Mouse (Mus musculus) E14TG2a.4 (cell line): ENCODE measurements at regions not wholly inside any gene's neighbourhood (a gene's known extent, or its start where the extent isn't known, plus 50 kb on each side); places are given as distances from the start of the nearest gene placed in this dataset.

ENCODE experiments used
- CTCF ChIP-seq: conservative IDR thresholded peaks from 2 replicates; pipeline ENCODE4 v1.5.1; 2014; ENCODE audit warnings: low read length
- NANOG ChIP-seq: IDR thresholded peaks from 2 replicates; pipeline ENCODE4 v1.6.1; 2014; ENCODE audit warnings: borderline replicate concordance, low read length, mixed read lengths
- POU5F1 ChIP-seq: IDR thresholded peaks from 2 replicates; pipeline ENCODE4 v1.6.1; 2014; ENCODE audit warnings: low read length, borderline replicate concordance

DNA sequence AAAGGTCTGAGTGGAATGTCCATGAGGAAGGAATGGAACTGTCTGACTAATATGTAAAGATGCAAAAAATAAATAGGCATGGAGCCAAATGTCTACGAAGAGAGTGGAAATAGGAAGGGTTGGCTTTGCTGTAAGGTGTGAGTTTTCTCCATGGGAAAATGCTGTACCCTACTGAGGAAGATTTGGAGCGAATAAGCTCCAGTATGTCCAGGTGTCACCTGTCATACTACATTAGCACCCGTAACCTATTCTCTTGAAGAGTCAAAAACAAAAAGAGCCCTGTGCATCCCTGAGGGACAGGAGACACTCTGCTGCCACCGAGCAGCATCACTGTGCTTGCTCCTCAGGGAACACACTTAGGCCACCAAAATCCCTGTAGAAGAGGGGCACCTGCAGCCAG lies 95.0 kb upstream of the Tas2r119 start:
- TF ChIP-seq CTCF (no peak), POU5F1 (no peak), NANOG (no peak)
